Mouse (Mus musculus) left cerebral cortex, adult 8-10 months (tissue): ENCODE measurements at regions not wholly inside any gene's neighbourhood (a gene's known extent, or its start where the extent isn't known, plus 50 kb on each side); places are given as distances from the start of the nearest gene placed in this dataset.

Experiments
- DNase-seq, 2 experiments: peaks; one replicate each; pipeline ENCODE4 v3.0.0; 2022; ENCODE audit warnings: low spot score in 2 of 2

- no peak for DNase-seq
These were observed 167.5 kb upstream of the Fam83b start for GRCm38 (mm10) chr9:76734387-76734786.

- no peak for DNase-seq
These were observed 166.9 kb upstream of the Fam83b start for GRCm38 (mm10) chr9:76733812-76734211.

GRCm38 (mm10) chr9:76722881-76723280 lies 156.0 kb upstream of the Fam83b start:
- no peak for DNase-seq

GRCm38 (mm10) chr9:76715852-76716251 lies 148.9 kb upstream of the Fam83b start:
- no peak for DNase-seq

- no peak for DNase-seq
These were observed 139.5 kb upstream of the Fam83b start for GRCm38 (mm10) chr9:76706451-76706850.

- DNase-seq = peak in 1 of 2 experiments; percentile 9
These were observed 138.9 kb upstream of the Fam83b start for GRCm38 (mm10) chr9:76705786-76706185.

GRCm38 (mm10) chr9:76695547-76695946 lies 128.6 kb upstream of the Fam83b start:
- no peak for DNase-seq

- DNase-seq = no peak
These were observed 126.1 kb upstream of the Fam83b start for GRCm38 (mm10) chr9:76692976-76693375.

GRCm38 (mm10) chr9:76660848-76661247 lies 93.9 kb upstream of the Fam83b start:
- peak; percentile 28 to 53 for DNase-seq

- no peak for DNase-seq
These were observed 92.9 kb upstream of the Fam83b start for GRCm38 (mm10) chr9:76659798-76660197.

GRCm38 (mm10) chr9:76653311-76653710 lies 86.4 kb upstream of the Fam83b start:
- no peak for DNase-seq

- no peak for DNase-seq
These were observed 82.6 kb upstream of the Fam83b start for GRCm38 (mm10) chr9:76649484-76649883.

- no peak for DNase-seq
These were observed 79.5 kb upstream of the Fam83b start for GRCm38 (mm10) chr9:76646383-76646782.
